Mouse (Mus musculus) intestine, postnatal 0 days (tissue): Measurements from ENCODE around the gene Tph1. TPM values are rescaled to one million over a fixed set of nuclear protein-coding genes. Genes with fewer than 3 reads are reported as not detected.
A peak's percentile ranks its signal among the peaks of the same experiment; 100 is the strongest.

Experiments
- ATAC-seq: fragments of 200-750 bp; cut with Nextera tagmentation; 2 replicates; pipeline ENCODE4 v1.8.0; 2017; ENCODE audit warnings: mild to moderate bottlenecking, moderate TSS enrichment, moderate library complexity
- H3K27ac ChIP-seq: fragments of 300-500 bp; sonication (generic); 2 replicates; pipeline ENCODE4 v1.5.1; 2014; ENCODE audit warnings: mild to moderate bottlenecking, low read depth, low read length, moderate library complexity
- H3K27me3 ChIP-seq: fragments of 300-500 bp; sonication (generic); replicated peaks from 2 replicates; pipeline ENCODE4 v1.6.1; 2014; ENCODE audit warnings: low read length, mixed read lengths; ENCODE audit not compliant: control insufficient read depth, insufficient read depth
- H3K36me3 ChIP-seq: fragments of 300-500 bp; sonication (generic); 2 replicates; pipeline ENCODE4 v1.6.1; 2014; ENCODE audit warnings: mild to moderate bottlenecking, moderate library complexity; ENCODE audit not compliant: control insufficient read depth, insufficient read depth
- H3K4me1 ChIP-seq: fragments of 300-500 bp; sonication (generic); replicated peaks from 2 replicates; pipeline ENCODE4 v1.6.1; 2014; ENCODE audit warnings: antibody characterized with exemption, low read length, mixed read lengths; ENCODE audit not compliant: control insufficient read depth, insufficient read depth
- H3K4me2 ChIP-seq: fragments of 300-500 bp; sonication (generic); replicated peaks from 2 replicates; pipeline ENCODE4 v1.6.1; 2014; ENCODE audit warnings: low read depth, mild to moderate bottlenecking, moderate library complexity
- H3K4me3 ChIP-seq: fragments of 300-500 bp; sonication (generic); 2 replicates; pipeline ENCODE4 v1.5.1; 2014; ENCODE audit warnings: low read depth, low read length
- H3K9ac ChIP-seq: fragments of 300-500 bp; sonication (generic); 2 replicates; pipeline ENCODE4 v1.6.1; 2014; ENCODE audit warnings: mild to moderate bottlenecking, low read depth, low read length
- H3K9me3 ChIP-seq: fragments of 300-500 bp; sonication (generic); 2 replicates; pipeline ENCODE4 v1.6.1; 2016; ENCODE audit warnings: mixed run types; ENCODE audit not compliant: control insufficient read depth
- CTCF ChIP-seq: sonication (generic); IDR thresholded peaks from 2 replicates; pipeline ENCODE4 v1.5.1; 2016; ENCODE audit warnings: low read depth, mild to moderate bottlenecking, control low read depth, antibody characterized with exemption, moderate library complexity
- WGBS: fragments of 180-500 bp; shearing (Covaris S2); extraction: QIAGEN DNeasy Blood & Tissue Kit; methylation state at CpG from one replicate; pipeline ENCODE4 v1.1.7; 2014; 5-methylcytosine and 5-hydroxymethylcytosine counted together
- polyA plus RNA-seq: library from polyadenylated mRNA; unstranded; fragments of >200 nt; fragmentation: Nextera tagmentation; extraction: Ambion mirVana; gene quantifications from 2 replicates; pipeline ENCODE4 v1.2.1, GENCODE M21; 2015

The Tph1 gene
- polyA plus RNA-seq, result 4.8 and 5.3 TPM in 2 replicates

DNA sequence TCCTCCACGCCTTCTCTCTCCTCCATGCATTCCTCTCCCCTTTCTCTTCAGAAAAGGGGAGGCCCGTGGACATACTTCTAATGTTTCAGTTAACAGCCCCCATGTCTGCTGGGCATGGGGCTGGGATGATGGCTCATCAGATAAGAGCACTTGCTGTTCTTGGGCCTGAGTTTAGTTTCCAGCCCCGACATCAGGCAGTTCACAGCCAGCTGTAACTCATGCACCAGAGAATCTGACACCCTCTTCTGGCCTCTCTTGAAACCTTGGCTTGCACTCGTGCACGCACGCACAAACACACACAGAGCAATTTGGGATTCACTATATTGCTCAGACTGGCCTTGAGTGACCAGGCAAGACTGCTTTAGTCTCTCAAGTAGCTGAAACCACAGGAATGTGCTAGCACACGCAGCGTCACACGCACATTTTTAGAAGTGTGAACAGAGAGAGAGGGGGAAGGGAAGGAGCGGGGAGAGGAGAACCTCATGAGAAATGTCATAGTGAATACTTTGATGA, at the start of gene Tph1:
Gene Tph1 (minus strand): TSS at position 378 of the 513 bp plus-strand sequence.
- no peak for TF ChIP-seq CTCF
- no peaks in the 10 kb centered on the region for H3K36me3 ChIP-seq
- peaks cover 5% of the 10 kb centered on the region; the same call in 1 of the 2 replicates for H3K27me3 ChIP-seq
- no peaks in the 10 kb centered on the region for H3K9me3 ChIP-seq
- no peak for ATAC-seq
- no peak within 1 kb of the TSS for H3K27ac ChIP-seq
- no peak within 1 kb of the TSS for H3K9ac ChIP-seq
- WGBS, result 36% methylated on average over 10 of the region's 10 CpGs
- H3K4me1 ChIP-seq, result no peaks in the 10 kb centered on the region
- H3K4me2 ChIP-seq, result no peak within 1 kb of the TSS
- H3K4me3 ChIP-seq, result no peak within 1 kb of the TSS

DNA sequence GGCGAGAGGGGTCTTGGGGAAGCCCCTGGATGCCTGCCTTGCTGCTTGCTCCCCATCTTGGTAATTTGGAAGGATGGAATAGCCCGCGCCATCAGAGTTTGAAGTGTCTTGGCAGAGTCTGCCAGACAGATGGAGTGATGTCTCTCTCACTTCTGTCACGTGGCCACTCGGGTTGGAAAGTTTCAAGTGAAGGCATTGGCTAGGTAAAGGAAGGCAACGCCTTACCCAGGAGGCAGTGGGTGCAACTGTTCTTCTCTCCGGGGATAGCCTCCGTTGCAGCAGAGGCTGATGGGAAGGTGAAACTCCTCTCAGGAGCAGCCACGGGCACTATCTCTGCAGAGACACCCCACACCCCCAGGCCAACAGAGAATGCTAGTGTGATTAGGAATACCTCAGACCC, 48.1 kb upstream of the Tph1 start:
- H3K27ac ChIP-seq, result no peak overlapping the region
- H3K27me3 ChIP-seq, result no peaks in the 10 kb centered on the region
- no peak overlapping the region for H3K4me2 ChIP-seq
- peaks cover 3% of the 10 kb centered on the region; the same call in 1 of the 2 replicates for H3K4me1 ChIP-seq
- no peak for ATAC-seq
- no peaks in the 10 kb centered on the region for H3K36me3 ChIP-seq
- no peak for TF ChIP-seq CTCF
- no peaks in the 10 kb centered on the region for H3K9me3 ChIP-seq
- no peak overlapping the region for H3K4me3 ChIP-seq
- WGBS, result 82% methylated on average over 9 of the region's 9 CpGs
- H3K9ac ChIP-seq, result no peak overlapping the region

DNA sequence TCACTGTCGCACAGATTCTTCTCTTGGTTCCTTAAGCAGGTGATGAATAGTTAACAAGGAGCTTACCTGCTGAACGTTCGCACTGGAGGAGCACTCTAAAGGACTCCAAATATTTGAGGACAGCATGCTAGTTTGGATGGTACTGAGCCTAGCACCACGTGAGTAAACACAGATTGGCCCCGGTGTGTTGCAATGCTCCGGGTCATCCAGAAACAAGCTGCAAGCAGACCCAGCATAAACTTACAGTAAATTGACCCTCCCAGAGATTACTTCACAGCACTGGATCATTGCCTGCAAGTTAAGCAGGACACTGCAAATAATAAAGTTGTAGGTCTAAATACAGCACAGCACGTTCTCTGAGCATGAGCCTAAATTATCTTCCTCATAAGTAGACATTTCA, 47.2 kb upstream of the Tph1 start:
- H3K36me3 ChIP-seq, result no peaks in the 10 kb centered on the region
- ATAC-seq, result peak; percentile 28; the same call in 1 of the 2 replicates

DNA sequence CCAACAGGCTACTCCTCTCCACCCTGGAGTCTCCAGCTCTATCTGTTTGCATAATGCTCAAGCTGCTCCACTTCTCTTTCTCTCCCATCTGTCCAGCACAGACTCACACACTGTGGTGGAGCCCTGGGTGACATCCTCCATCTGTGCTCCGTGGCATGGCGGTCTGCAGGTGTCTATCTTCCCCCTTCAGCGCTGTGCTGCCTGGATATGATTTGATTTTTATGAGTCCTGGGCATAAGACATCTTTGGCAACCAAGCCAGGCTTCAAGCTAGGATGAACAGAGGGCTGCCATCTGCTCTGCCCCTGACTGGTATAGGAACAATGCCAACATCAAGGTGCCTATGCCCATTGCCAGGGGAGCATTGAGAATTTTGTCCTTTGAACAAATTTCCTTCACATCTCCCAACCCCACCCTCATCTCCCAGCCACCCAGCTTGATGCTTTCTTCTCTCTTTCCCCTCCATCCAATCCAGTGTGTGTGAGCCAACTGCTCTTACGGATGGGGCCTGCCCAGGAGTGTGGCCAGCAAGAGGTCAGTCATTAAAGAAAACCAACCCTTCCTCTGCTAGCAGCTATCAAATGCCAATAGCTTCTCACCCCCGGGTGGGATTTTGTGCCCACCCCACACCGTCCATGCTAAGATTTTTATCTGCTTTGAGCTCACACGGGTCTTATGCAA, 46.4 kb upstream of the Tph1 start:
- no peaks in the 10 kb centered on the region for H3K27me3 ChIP-seq
- H3K27ac ChIP-seq, result no peak overlapping the region
- no peak overlapping the region for H3K4me3 ChIP-seq
- H3K9me3 ChIP-seq, result no peaks in the 10 kb centered on the region
- peaks cover 3% of the 10 kb centered on the region; the same call in 1 of the 2 replicates for H3K4me1 ChIP-seq
- WGBS, result 80% methylated on average over 7 of the region's 7 CpGs
- no peaks in the 10 kb centered on the region for H3K36me3 ChIP-seq
- H3K9ac ChIP-seq, result no peak overlapping the region
- no peak for TF ChIP-seq CTCF
- no peak for ATAC-seq
- H3K4me2 ChIP-seq, result no peak overlapping the region

More for the DNA sequence above, 47.2 kb upstream of the Tph1 start:
- Histone ChIP-seq H3K9me3 (no peaks in the 10 kb centered on the region), H3K27me3 (no peaks in the 10 kb centered on the region), H3K4me1 (peaks cover 3% of the 10 kb centered on the region; the same call in 1 of the 2 replicates), H3K4me2 (no peak overlapping the region), H3K9ac (no peak overlapping the region), H3K27ac (no peak overlapping the region), H3K4me3 (no peak overlapping the region)
- 36% methylated on average over 7 of the region's 7 CpGs for WGBS
- TF ChIP-seq CTCF, result no peak

DNA sequence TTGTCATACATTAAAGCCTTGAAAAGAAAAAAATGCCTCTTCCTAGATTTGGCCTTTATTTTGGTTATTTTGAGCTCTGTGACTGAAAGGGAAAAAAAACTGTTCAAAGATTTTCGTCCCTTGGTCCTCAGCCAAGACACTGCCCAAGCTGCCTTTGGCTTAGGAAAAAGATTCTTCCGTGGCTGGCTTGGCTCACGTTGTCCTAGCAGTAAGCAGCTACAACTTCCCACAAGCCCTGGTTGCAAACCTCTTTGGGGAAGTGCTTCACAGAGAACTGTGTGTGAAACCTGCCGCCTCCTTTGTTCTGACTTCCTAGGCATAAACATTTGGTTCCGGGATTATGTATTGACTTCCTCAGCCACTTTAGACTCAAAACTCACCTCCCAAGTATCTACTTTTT, 44.6 kb upstream of the Tph1 start:
- Histone ChIP-seq H3K4me2 (no peak overlapping the region), H3K9me3 (no peaks in the 10 kb centered on the region), H3K27me3 (no peaks in the 10 kb centered on the region), H3K36me3 (no peaks in the 10 kb centered on the region), H3K4me3 (no peak overlapping the region), H3K4me1 (no peaks in the 10 kb centered on the region; the same call in 1 of the 2 replicates), H3K27ac (no peak overlapping the region), H3K9ac (no peak overlapping the region)
- ATAC-seq, result no peak
- TF ChIP-seq CTCF, result no peak
- WGBS, result 33% methylated on average over 5 of the region's 5 CpGs

DNA sequence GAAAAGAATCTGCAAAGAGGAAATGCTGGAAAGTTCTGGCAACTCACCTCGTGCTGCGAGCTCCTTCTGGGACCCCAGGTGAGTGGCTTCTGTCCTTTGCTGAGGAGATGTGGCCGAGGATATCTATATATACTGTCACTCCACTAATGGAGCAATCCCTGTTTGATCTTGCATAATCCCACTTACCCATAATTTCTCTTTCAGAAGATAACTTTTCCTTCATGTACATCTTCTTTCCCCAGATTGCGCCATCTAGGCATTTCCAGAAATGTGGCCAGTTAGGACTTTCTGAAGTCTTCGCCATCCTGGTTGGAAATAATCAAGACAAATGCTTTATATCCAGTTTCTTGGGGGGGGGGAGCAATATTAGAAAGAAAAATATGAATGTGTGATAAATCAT, 43.3 kb upstream of the Tph1 start, which contains the start of gene Saa3:
Gene Saa3 (minus strand): TSS at position 101 of the 400 bp plus-strand sequence.
- Histone ChIP-seq H3K9ac (no peak within 1 kb of the TSS), H3K27me3 (no peaks in the 10 kb centered on the region), H3K4me1 (no peaks in the 10 kb centered on the region; the same call in 1 of the 2 replicates), H3K9me3 (no peaks in the 10 kb centered on the region), H3K4me3 (no peak within 1 kb of the TSS), H3K27ac (no peak within 1 kb of the TSS), H3K36me3 (no peaks in the 10 kb centered on the region), H3K4me2 (no peak within 1 kb of the TSS)
- TF ChIP-seq CTCF, result no peak
- WGBS, result 88% methylated on average over 5 of the region's 5 CpGs
- no peak for ATAC-seq
